Mouse (Mus musculus) layer of hippocampus, postnatal 10 days (tissue): ENCODE results near the gene Dqx1. TPM values are rescaled to one million over a fixed set of nuclear protein-coding genes. Genes with fewer than 3 reads are reported as not detected.
A peak's percentile ranks its signal among the peaks of the same experiment; 100 is the strongest.

ENCODE experiments used
- DNase-seq, 2 experiments: peaks; one replicate each; pipeline ENCODE4 v3.0.0; 2021; ENCODE audit warnings: low spot score in 2 of 2
- total RNA-seq, 2 experiments: library from RNA; stranded (reverse); gene quantifications; 2 replicates each; pipeline ENCODE4 v1.2.3; 2021

Gene Dqx1
- total RNA-seq, 2 experiments from 2014 or later = 0.37 to 0.54 TPM

DNA sequence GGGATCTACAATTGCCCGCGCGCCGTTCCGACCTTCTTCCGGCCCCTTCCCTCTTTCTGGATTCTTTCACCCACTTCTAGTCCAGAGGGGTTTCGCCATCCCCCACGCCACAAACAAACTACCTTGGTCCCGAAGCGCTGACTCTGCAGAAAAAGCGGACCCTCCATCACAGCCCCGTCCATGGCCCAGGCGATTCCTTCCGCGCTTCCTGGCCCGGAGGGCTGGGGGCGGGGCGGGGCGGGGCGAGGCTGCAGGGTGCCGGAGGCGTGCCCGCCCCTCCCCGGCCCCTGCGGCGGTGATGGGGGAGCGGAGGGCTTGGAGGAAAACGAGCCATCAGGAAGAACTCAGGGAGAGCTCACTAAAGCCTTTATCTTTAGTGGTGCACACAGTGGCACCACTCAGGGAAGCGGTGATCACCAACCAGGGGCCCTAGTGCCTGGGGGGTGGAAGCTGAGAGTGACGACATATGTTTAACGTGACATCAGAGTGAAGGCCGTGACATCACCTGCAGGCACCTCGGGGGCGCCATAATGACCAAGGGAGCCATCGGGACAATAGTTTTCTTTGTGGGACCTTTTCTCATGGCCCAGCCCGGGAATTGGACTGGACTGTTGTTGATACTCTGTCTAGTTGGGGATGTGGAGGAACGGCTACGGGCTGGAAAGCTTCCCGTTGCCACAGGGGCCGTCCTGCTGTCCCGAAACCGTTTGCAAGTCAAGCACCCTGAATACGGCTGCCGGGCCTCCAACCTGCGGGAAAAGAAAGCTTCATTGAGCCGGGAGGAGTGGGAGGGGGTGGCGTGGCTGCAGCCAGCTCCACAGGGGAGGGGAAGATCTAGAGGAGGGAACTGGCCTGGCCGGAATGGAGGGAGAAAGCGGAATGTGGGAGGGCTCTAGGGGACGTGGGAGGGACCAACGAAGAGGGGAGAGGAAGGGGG lies 24.1 kb upstream of the Dqx1 start, which contains the start of the genes Dok1 and Loxl3:
Gene Dok1, minus strand, starts transcription at position 223 of the 937 bp plus-strand sequence.
Gene Loxl3, plus strand, starts transcription at position 925 of the 937 bp plus-strand sequence.
- DNase-seq = peak; percentile 64 to 69

DNA sequence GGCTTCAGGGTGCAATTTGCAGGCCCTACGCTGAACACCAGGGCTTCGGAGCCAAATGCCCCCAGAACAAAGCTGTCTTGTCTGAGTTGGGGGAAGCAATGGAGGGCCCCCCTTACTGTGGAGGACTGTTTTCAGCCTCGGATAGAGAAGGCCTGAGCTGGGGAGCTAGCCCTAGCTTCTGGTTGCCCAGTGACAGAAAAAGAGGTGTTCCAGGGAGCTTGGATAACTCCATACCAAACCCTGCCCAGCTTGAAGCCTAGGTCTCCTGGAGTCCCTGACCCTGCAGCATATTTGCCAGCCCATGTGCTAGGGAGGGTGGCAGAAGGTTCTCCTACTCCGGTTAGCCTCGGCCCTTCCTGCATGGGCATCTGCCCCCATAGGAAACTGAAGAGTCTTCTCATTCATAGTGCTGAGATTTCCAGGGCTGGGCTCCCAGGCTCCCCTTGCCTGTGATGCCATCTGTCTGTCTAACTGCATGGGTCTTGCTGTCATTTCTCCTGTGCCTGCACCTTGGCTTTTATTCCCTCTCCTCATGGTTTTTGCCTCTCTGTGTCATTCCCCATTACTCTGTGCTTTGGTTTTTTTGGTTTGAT lies 23.1 kb upstream of the Dqx1 start:
- no peak for DNase-seq

DNA sequence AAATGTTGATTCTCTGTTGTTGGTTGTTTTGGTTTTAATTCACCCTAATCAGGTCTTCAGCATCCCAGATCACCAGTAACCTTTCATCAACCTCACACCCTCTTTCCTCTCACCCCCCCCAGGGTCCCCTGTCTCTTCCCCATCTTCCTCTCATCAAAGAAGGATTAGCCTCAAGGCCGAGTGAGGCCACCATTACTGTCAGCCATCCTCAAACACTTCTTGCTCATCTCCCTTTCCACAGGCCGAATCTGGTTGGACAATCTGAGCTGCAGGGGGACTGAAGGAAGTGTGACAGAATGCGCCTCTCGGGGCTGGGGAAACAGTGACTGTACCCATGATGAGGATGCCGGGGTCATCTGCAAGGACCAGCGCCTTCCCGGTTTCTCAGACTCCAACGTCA lies 20.5 kb upstream of the Dqx1 start:
- no peak for DNase-seq

DNA sequence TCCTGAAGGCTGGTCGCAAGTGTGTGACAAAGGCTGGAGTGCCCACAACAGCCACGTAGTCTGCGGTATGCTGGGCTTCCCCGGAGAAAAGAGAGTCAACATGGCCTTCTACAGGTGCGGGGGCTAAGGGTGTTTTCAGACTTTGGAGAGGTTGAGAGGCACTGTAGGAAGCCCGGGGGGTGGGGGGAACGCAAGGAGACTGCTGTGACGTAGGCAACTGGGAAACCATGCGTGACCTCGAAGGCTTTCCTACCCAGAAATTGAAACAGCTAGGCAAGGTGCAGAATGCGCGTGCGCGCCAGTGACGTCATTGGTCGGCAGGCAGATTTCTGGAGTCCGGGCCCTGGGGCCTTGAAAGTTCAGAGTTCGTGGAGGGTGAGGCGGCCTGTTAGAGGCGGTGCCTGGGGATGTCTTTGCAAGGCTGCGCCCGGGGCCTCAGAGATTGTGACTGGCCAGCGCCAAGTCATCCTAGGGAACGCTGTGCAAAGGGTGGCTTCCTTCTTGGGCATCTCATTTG lies 19.1 kb upstream of the Dqx1 start:
- DNase-seq = peak; percentile 89 to 90

DNA sequence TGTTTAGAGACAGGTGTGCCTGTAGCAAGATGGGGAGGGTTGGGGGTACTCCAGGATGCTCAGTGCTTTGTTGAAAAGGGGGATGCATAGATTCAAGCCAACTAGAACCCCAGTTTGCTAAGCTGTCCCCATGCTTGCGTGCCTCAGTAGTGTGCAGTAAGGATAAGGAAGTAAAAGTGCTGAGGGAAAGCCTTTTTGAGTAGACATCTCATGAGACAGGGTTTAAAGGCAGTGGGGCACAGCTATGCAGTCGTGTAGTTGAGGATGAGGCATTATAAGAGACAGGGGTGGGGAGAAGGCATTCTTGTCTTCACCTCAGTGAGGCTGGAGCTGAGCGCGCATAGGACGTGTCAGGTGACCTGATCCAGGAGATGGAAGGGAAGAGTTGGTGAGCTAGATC lies 17.0 kb upstream of the Dqx1 start:
- no peak for DNase-seq

DNA sequence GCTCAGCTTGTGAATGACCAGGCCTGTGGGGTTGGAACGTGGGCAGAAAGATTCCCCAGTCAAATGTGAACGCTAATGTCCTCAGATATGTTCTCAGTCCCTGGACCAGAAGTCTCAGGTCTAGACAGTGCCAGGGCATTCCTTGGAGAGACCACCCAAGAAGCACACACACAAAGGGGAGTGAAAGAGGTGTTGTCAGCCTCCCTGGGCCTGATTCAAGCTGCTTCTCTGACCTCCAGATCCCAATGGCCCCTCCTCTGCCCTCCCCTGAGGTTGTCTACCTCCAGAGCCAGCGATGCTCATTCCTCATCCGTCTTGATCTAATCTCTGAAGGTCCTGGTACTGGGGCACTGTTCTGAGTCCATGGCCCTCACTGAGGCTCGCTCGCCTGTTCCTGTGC lies 14.1 kb upstream of the Dqx1 start:
- DNase-seq = no peak

DNA sequence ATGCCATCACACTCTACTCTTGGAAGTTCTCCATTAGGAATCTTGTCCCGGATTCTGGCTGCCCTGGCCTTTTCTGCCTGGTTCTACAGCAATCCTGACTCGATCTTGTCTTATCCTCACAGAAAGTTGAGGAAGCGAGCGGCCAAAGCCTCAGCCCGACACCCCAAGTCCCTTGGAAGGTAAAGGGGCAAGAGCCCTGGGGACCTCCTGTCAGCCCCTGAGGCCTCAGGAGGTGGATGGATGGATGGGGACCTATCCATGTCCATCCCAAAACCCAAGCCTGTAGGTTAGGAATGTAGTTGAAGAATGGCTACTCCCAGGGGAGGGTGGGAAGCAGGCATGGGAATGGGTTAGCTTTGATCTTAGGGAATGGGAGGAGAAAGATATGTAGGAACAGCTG lies 13.7 kb upstream of the Dqx1 start:
- no peak for DNase-seq

DNA sequence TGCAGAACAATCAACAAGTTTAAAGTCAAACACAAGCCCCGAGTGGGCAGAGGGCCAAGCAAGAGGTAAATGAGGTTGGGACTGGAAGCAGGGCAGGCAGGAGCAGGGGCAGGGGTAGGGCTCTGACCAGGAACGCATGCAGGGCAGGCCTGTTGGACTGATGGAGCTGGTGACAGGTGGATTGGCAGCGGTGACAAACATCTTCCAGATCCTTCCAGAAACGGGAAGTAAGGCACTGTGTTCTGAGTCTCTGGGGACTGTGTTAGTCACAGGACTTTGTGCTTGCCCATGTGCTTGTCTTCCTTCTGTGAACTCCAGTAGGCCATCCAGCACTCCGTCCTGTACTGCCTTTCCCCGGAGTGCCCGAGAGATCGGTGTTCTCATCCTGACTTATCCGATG lies 12.9 kb upstream of the Dqx1 start:
- DNase-seq = no peak

DNA sequence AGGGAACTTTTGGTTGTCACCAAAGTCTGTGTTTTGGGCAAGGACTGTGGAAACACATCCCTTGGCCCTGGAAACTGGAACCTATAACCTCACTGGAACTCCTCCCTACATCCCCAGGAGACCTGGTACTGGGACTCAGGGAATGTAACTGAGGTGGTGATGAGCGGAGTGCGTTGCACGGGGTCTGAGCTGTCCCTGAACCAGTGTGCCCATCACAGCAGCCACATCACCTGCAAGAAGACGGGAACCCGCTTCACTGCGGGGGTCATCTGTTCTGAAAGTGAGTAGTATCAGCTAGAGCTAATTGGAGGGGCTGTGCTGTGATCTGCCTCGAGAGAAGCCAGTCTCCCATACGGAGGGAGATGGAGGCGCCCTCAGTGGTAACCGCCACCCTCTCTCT lies 8.3 kb upstream of the Dqx1 start:
- DNase-seq = no peak

DNA sequence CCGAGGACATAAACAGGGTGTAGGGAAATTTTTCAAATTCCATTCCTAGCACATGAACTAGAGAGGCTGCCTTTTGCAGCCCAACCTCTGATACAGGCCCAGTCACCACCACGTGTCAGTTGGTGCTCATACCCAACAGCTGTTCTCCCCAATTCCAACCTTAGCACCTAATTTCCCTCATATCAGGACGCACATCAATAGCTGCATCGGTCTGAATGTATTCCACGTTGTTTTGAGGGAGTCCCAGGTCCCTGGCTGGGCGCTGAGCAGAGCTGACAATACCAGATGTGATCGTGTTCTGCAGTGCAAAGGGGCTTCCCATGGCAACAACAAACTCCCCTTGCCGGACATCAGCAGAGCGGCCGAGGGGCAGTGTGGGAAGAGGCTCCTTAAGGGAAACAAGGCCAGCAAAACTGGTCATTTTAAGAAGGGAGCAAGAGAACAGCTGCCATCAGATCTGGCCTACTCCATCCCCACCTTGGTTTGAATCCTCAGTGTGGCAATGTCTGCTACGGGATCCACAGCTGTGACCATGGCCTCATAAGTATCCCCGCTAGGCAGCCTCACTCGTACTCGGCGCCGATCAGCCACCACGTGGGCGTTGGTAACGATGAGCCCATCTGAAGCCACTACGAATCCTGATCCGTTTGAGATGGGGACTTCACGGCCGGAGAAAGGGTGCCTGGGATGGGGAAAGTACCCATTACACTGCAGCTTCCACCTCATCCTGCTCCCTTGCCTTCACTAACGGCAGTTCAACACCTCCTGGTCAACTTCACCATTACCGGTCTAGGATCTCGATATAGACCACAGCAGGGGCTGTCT lies 4.3 kb upstream of the Dqx1 start:
- DNase-seq = peak in 1 of 2 experiments; percentile 52

DNA sequence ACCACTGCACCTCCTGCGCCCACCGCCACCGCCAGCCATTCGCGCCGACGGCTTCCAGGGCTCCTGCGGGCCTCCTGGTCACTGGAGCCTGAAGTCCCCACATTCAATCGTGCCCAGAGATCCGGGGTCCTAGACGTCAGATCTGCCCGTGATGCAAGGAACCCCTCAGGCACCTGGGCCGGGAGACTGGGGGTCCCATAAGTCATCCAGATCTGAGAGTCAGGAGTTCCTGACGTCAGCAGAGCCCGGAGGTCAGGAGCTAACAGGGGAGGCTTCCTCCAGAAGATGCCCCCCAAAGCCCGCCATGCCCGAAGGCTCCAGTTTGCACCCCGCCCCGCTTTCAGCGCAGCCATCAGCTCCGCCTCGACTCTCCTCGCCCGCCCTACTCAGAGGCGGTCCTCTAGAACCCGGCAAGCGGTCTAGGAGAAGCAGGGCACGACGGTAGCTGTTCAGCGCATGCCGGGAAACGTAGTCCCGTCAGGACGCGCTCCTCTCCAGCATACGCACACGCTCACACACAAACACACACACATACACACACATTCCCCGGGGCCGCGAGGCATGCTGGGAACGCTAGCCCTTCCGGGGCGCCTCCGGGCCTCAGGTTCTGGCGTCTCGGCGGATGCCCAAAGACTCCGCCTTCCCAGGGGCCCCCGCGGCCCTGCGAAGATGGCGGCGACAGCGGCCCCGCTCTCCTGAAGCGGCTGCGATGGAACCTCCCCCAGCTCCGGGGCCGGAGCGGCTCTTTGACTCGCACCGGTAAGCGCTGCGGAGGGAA lies 3.4 kb upstream of the Dqx1 start, which contains the start of gene Aup1:
Gene Aup1, plus strand, starts transcription at position 448 of the 778 bp plus-strand sequence.
- DNase-seq = peak; percentile 94 to 96

DNA sequence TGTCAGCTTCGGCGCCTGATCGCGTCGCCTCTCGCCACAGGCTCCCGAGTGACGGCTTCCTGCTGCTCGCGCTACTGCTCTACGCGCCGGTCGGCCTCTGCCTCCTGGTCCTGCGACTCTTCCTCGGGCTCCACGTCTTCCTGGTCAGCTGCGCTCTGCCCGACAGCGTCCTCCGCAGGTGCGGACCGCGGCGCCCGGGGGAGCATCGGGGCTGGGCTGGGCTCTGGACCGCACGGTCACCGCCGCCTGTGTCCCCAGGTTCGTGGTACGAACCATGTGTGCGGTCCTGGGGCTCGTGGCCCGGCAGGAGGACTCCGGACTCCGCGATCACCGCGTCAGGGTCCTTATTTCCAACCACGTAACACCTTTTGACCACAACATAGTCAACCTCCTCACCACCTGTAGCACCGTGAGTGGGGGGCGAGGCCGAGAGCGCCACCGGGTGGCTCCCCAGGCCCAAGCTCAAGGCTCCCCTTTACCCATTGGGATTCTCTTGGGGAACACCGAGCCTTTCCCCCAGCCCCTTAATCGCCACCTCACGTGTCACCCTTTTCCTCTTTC lies 2.7 kb upstream of the Dqx1 start, which contains the start of gene Htra2:
Gene Htra2, minus strand, starts transcription at position 403 of the 561 bp plus-strand sequence.
- DNase-seq = peak; percentile 55 to 66

DNA sequence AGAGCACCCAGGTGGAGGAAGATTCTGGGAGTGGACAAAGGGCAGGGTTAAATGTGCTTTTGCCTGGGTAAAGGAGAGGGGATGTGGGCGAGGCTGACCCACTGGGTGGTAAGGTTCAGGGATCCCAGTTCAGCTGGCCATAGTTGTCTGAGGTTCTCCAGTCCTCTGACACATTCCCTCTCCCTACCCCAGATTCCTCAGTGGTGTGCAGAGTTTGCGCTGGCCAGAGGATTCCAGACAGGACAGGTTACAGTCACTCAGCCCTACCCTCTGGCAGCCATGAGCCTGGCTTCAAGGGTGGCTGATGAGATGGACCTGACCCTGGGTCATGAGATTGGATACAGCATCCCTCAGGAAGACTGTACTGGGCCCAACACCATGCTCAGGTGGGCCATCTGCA lies 1.1 kb downstream of the Dqx1 start:
- no peak for DNase-seq

DNA sequence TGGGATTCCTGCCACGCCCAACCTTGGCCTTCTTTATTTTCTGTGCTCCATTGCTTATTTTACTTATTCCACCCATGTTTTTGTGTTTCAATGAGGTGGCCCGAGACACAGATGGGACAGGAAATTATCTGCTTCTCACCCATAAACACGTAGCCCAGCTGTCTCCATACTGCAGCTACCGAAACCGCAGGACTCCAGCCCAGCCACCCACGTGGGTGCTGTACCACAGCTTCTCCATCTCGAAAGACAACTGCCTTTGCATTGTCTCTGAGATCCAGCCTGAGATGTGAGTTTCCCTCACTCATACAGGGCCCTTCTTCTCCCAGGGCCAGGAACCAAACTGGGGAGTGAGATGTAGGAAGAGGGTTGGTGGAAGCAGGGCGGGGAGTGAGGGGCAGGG lies 8.4 kb downstream of the Dqx1 start:
- DNase-seq = no peak

DNA sequence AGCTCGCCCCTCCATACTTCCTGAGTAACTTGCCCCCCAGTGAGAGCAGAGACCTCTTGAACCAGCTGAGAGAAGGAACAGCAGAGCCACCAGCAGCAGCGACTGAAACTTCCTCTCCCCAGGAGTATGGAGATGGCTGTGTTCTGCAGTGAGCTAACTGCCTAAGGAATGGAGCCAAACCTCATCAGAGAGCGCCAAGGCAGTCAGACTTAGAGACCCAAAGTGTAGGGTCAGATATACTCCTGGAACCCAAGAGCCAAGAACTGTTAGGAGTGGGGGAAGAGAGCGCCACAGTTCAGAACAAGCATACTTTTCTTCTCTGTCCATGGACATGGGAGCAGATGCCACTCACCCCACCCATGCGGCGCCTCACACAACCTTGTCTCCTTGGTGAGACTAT lies 8.8 kb downstream of the Dqx1 start:
- no peak for DNase-seq

DNA sequence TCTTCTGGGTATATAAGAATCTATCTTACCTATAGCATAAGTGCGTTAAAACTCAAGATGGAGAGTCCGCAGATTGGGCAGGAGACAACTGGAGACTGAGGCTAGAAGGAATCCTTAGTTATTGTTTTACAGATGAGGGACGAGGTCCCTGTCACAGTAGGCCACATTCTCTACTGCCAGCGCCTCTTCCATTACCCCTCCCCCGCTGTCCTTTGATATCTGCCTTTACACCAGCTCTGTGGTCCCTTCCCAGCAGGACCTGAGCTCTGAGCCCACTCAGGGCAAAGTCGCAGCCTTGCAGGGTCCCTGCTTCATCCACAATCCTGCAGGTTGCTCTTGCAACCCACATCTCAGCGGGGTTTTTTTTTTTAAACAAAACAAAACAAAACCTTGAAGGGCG lies 10.6 kb downstream of the Dqx1 start:
- DNase-seq = no peak

DNA sequence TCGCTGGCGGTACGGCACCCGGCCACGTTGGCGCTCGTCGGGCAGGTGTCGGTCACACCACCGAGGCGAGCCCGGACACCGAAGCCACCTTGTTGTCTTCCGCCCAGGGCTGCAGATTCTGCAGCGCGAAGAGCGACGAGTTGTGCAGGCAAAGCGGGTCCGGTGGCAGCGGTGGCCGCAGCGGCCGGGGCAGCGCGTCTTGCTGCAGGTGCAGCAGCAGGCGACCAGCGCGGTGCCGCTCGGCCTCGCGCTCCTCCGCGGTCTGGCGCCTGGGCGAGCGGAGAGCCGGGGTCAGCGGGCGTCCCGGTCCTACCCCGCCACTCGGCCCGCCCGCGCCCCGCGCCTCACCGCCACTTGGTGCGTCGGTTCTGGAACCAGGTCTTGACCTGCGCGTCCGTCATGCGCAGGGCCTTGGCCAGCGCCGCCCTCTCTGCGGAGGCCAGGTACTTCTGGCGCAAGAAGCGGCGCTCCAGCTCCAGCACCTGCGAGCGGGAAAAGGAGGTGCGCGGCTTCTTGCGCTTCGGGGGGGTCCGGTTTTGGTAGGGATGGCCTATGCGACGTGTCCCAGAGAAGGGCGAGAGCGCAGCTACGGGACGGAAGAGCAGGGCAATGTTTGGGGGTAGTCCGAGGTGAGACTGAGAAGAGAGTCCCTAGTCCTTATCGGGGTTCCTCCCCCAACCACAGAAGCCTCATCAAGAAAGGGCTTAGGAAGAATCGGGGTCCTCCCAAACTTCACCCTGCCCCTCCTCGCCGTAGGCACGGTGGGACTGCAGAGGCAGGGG lies 11.3 kb downstream of the Dqx1 start:
- DNase-seq = peak in 1 of 2 experiments; percentile 12

DNA sequence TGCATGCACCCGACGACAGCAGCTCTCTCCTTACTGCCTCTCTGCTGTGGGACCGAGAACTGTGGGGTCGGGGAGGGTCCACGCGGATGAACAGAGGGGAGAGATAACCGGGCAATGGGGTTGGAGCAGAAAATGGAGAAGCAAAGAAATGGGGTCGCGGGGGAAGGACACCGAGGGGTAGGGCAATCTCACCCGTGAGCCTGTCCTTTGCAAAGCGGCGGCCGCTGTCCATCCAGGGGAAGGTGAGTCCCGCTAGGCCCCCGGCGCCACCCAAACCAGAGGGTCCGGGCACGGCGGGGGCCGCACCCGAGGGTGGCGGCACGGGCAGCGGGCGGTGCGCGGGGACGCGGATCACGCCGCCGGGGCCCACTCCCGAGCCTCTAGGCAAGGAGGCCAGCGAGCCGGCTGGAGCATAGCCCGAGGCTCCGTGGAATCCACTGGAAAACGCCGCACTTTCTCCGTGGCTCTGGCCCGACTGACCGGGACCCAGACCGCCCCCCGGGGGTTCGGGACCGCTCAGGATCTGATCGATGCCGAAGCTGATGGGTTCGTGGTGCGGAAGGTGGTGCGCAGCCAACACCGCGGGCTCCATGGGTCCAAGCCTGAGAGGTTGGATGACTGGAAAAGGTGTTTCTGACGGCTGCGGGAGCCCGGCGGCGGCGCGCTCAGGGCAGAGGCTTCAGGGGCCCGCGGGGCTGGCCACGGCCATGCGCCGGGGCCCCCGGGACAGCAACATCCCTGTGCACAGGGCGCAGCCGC lies 12.0 kb downstream of the Dqx1 start:
- no peak for DNase-seq

DNA sequence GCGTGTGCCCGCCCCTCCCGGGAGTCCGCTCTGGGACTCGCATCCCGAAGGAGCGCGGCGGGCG lies 12.4 kb downstream of the Dqx1 start, which contains the start of gene Tlx2:
Gene Tlx2, minus strand, starts transcription at position 47 of the 64 bp plus-strand sequence.
- no peak for DNase-seq
